Mouse (Mus musculus) small intestine, adult 2 months (tissue): ENCODE results near the gene Ormdl3. TPM values are rescaled to one million over a fixed set of nuclear protein-coding genes. Genes with fewer than 3 reads are reported as not detected.
A peak's percentile ranks its signal among the peaks of the same experiment; 100 is the strongest.

ENCODE experiments used
- H3K27ac ChIP-seq: fragments of 200-500 bp; 2 replicates; pipeline ENCODE4 v1.5.1; 2012; ENCODE audit warnings: low read depth, low read length, control low read depth, inconsistent platforms; ENCODE audit not compliant: insufficient read depth
- H3K27me3 ChIP-seq: fragments of 200-500 bp; 2 replicates; pipeline ENCODE4 v1.6.1; 2012; ENCODE audit warnings: mild to moderate bottlenecking, moderate library complexity, low read length, inconsistent platforms; ENCODE audit not compliant: control insufficient read depth, insufficient read depth
- H3K36me3 ChIP-seq: fragments of 200-500 bp; 2 replicates; pipeline ENCODE4 v1.6.1; 2012; ENCODE audit warnings: mild to moderate bottlenecking, low read length, control low read depth, inconsistent platforms; ENCODE audit not compliant: control insufficient read depth, insufficient read depth
- H3K4me1 ChIP-seq: fragments of 200-500 bp; 2 replicates; pipeline ENCODE4 v1.6.1; 2012; ENCODE audit warnings: low read length, inconsistent platforms, mixed read lengths; ENCODE audit not compliant: control insufficient read depth, insufficient read depth, insufficient read length
- H3K4me3 ChIP-seq: fragments of 200-500 bp; 2 replicates; pipeline ENCODE4 v1.5.1; 2012; ENCODE audit warnings: low read depth, mild to moderate bottlenecking, control low read depth, inconsistent platforms, low read length, moderate library complexity
- CTCF ChIP-seq: fragments of 200-500 bp; IDR thresholded peaks from 2 replicates; pipeline ENCODE4 v1.5.1; 2012; ENCODE audit warnings: low read depth, mild to moderate bottlenecking, control low read depth, inconsistent platforms, low read length, moderate library complexity, mixed read lengths; ENCODE audit not compliant: insufficient replicate concordance, insufficient read length; ENCODE audit errors: extremely low read depth
- POLR2A ChIP-seq: fragments of 200-500 bp; IDR thresholded peaks from 2 replicates; pipeline ENCODE4 v1.6.1; 2012; ENCODE audit warnings: low read depth, mild to moderate bottlenecking, control low read depth, inconsistent platforms, low read length, moderate library complexity
- WGBS: fragments of 180-500 bp; shearing (Covaris S2); methylation state at CpG from one replicate; pipeline ENCODE4 v1.1.7; 2018; 5-methylcytosine and 5-hydroxymethylcytosine counted together
- polyA plus RNA-seq: library from polyadenylated mRNA; depleted of rRNA; stranded (reverse); fragments of >200 nt; gene quantifications from 2 replicates; pipeline ENCODE4 v1.2.3, GENCODE M21; 2012

The Ormdl3 gene
- polyA plus RNA-seq, 1 experiment, result 105 TPM

- Histone ChIP-seq H3K36me3 (peaks cover 22% of the 10 kb centered on the region), H3K4me1 (peaks cover 38% of the 10 kb centered on the region), H3K27ac (peak overlapping the region; percentile 90; the same call in 1 of the 2 replicates), H3K27me3 (no peaks in the 10 kb centered on the region), H3K4me3 (no peak overlapping the region)
- TF ChIP-seq POLR2A, result no peak
- no peak for TF ChIP-seq CTCF
- 77% methylated on average over 12 of the region's 12 CpGs for WGBS
Observed at GRCm38 (mm10) chr11:98582551-98583264, 4.5 kb downstream of the Ormdl3 start.

GRCm38 (mm10) chr11:98582030-98582388 is 5.2 kb downstream of the Ormdl3 start:
- Histone ChIP-seq H3K27ac (0 out of 2 replicates have a peak overlapping the region, but pooled peaks have one; percentile 90), H3K4me1 (peaks cover 34% of the 10 kb centered on the region), H3K36me3 (peaks cover 22% of the 10 kb centered on the region), H3K27me3 (no peaks in the 10 kb centered on the region), H3K4me3 (no peak overlapping the region)
- WGBS, result 87% methylated on average over 8 of the region's 8 CpGs
- TF ChIP-seq POLR2A (no peak), CTCF (no peak)

GRCm38 (mm10) chr11:98581286-98582029 is 5.7 kb downstream of the Ormdl3 start:
- H3K27me3 ChIP-seq, result no peaks in the 10 kb centered on the region
- WGBS, result 79% methylated on average over 17 of the region's 17 CpGs

GRCm38 (mm10) chr11:98580301-98581121 is 6.7 kb downstream of the Ormdl3 start:
- H3K4me1 ChIP-seq, result peaks cover 34% of the 10 kb centered on the region
- H3K4me3 ChIP-seq, result no peak overlapping the region
- WGBS, result 32% methylated on average over 16 of the region's 16 CpGs
- peak overlapping the region; percentile 90 for H3K27ac ChIP-seq
- TF ChIP-seq CTCF (no peak), POLR2A (peak; percentile 16; the same call in 1 of the 2 replicates)
- peaks cover 22% of the 10 kb centered on the region for H3K36me3 ChIP-seq
- no peaks in the 10 kb centered on the region for H3K27me3 ChIP-seq

More at GRCm38 (mm10) chr11:98581286-98582029, 5.7 kb downstream of the Ormdl3 start:
- Histone ChIP-seq H3K4me3 (no peak overlapping the region), H3K4me1 (peaks cover 34% of the 10 kb centered on the region), H3K27ac (peak overlapping the region; percentile 90), H3K36me3 (peaks cover 22% of the 10 kb centered on the region)
- TF ChIP-seq POLR2A (no peak), CTCF (no peak)

GRCm38 (mm10) chr11:98577776-98578175 is 9.4 kb downstream of the Ormdl3 start:
- peaks cover 13% of the 10 kb centered on the region for H3K36me3 ChIP-seq
- no peak for TF ChIP-seq POLR2A
- TF ChIP-seq CTCF, result no peak
- H3K4me3 ChIP-seq, result no peak overlapping the region
- 76% methylated on average over 5 of the region's 5 CpGs for WGBS
- H3K27ac ChIP-seq, result no peak overlapping the region
- peaks cover 25% of the 10 kb centered on the region for H3K4me1 ChIP-seq
- H3K27me3 ChIP-seq, result no peaks in the 10 kb centered on the region

- TF ChIP-seq CTCF, result no peak
- TF ChIP-seq POLR2A, result no peak
- WGBS, result 85% methylated on average over 6 of the region's 6 CpGs
- Histone ChIP-seq H3K27ac (no peak overlapping the region), H3K4me1 (no peaks in the 10 kb centered on the region), H3K4me3 (no peak overlapping the region), H3K36me3 (no peaks in the 10 kb centered on the region), H3K27me3 (no peaks in the 10 kb centered on the region)
Observed at GRCm38 (mm10) chr11:98569461-98569860, 17.7 kb downstream of the Ormdl3 start.
